Mouse (Mus musculus): ENCODE data around the gene Slc12a7.
"Not testable (repeated sequence)": the region's sequence is repeated elsewhere in the genome, so short reads cannot be mapped to it uniquely, and the experiment has no call there.

Gene Slc12a7

GRCm38 (mm10) chr13:73732742-73733700 is at the start of gene Slc12a7:
TSS of gene Slc12a7 (plus strand) at chr13:73733094.
- H3K27me3 ChIP-seq (ENCODE audit: control insufficient read depth, insufficient read depth, low read length, poor library complexity, severe bottlenecking) = no peaks in the 10 kb centered on the region
- DNase-seq (ENCODE audit: low read depth, low spot score) = peak; percentile 13
- no peaks in the 10 kb centered on the region for H3K36me3 ChIP-seq (ENCODE audit: control insufficient read depth, insufficient read depth, low read length, poor library complexity, severe bottlenecking)

- H3K36me3 ChIP-seq (ENCODE audit: control insufficient read depth, insufficient read depth, low read length, poor library complexity, severe bottlenecking) = no peaks in the 10 kb centered on the region
- DNase-seq (ENCODE audit: low read depth, low spot score) = no peak
- no peaks in the 10 kb centered on the region for H3K27me3 ChIP-seq (ENCODE audit: control insufficient read depth, insufficient read depth, low read length, poor library complexity, severe bottlenecking)
Measured at GRCm38 (mm10) chr13:73683682-73684081, 49.2 kb upstream of the Slc12a7 start.

GRCm38 (mm10) chr13:73684412-73684811 is 48.5 kb upstream of the Slc12a7 start:
- DNase-seq (ENCODE audit: low read depth, low spot score) = no peak
- H3K36me3 ChIP-seq (ENCODE audit: control insufficient read depth, insufficient read depth, low read length, poor library complexity, severe bottlenecking) = no peaks in the 10 kb centered on the region
- H3K27me3 ChIP-seq (ENCODE audit: control insufficient read depth, insufficient read depth, low read length, poor library complexity, severe bottlenecking) = no peaks in the 10 kb centered on the region

- DNase-seq (ENCODE audit: low read depth, low spot score) = no peak
- Histone ChIP-seq H3K27me3 (ENCODE audit: control insufficient read depth, insufficient read depth, low read length, poor library complexity, severe bottlenecking) (no peaks in the 10 kb centered on the region), H3K36me3 (ENCODE audit: control insufficient read depth, insufficient read depth, low read length, poor library complexity, severe bottlenecking) (no peaks in the 10 kb centered on the region)
Measured at GRCm38 (mm10) chr13:73685502-73685901, 47.4 kb upstream of the Slc12a7 start.

GRCm38 (mm10) chr13:73687601-73688000 is 45.3 kb upstream of the Slc12a7 start:
- no peaks in the 10 kb centered on the region for H3K27me3 ChIP-seq (ENCODE audit: control insufficient read depth, insufficient read depth, low read length, poor library complexity, severe bottlenecking)
- no peaks in the 10 kb centered on the region for H3K36me3 ChIP-seq (ENCODE audit: control insufficient read depth, insufficient read depth, low read length, poor library complexity, severe bottlenecking)
- no peak for DNase-seq (ENCODE audit: low read depth, low spot score)

- Histone ChIP-seq H3K36me3 (ENCODE audit: control insufficient read depth, insufficient read depth, low read length, poor library complexity, severe bottlenecking) (no peaks in the 10 kb centered on the region), H3K27me3 (ENCODE audit: control insufficient read depth, insufficient read depth, low read length, poor library complexity, severe bottlenecking) (no peaks in the 10 kb centered on the region)
- no peak for DNase-seq (ENCODE audit: low read depth, low spot score)
Measured at GRCm38 (mm10) chr13:73688934-73689333, 44.0 kb upstream of the Slc12a7 start.

GRCm38 (mm10) chr13:73692249-73692868 is 40.5 kb upstream of the Slc12a7 start:
- DNase-seq (ENCODE audit: low read depth, low spot score) = peak; percentile 66
- Histone ChIP-seq H3K27me3 (ENCODE audit: control insufficient read depth, insufficient read depth, low read length, poor library complexity, severe bottlenecking) (no peaks in the 10 kb centered on the region), H3K36me3 (ENCODE audit: control insufficient read depth, insufficient read depth, low read length, poor library complexity, severe bottlenecking) (no peaks in the 10 kb centered on the region)

GRCm38 (mm10) chr13:73693333-73693732 is 39.6 kb upstream of the Slc12a7 start:
- no peaks in the 10 kb centered on the region for H3K36me3 ChIP-seq (ENCODE audit: control insufficient read depth, insufficient read depth, low read length, poor library complexity, severe bottlenecking)
- H3K27me3 ChIP-seq (ENCODE audit: control insufficient read depth, insufficient read depth, low read length, poor library complexity, severe bottlenecking) = no peaks in the 10 kb centered on the region
- no peak for DNase-seq (ENCODE audit: low read depth, low spot score)

GRCm38 (mm10) chr13:73694972-73695371 is 37.9 kb upstream of the Slc12a7 start:
- no peak for DNase-seq (ENCODE audit: low read depth, low spot score)
- no peaks in the 10 kb centered on the region for H3K27me3 ChIP-seq (ENCODE audit: control insufficient read depth, insufficient read depth, low read length, poor library complexity, severe bottlenecking)
- H3K36me3 ChIP-seq (ENCODE audit: control insufficient read depth, insufficient read depth, low read length, poor library complexity, severe bottlenecking) = no peaks in the 10 kb centered on the region

- no peak for DNase-seq (ENCODE audit: low read depth, low spot score)
- H3K36me3 ChIP-seq (ENCODE audit: control insufficient read depth, insufficient read depth, low read length, poor library complexity, severe bottlenecking) = no peaks in the 10 kb centered on the region
- no peaks in the 10 kb centered on the region for H3K27me3 ChIP-seq (ENCODE audit: control insufficient read depth, insufficient read depth, low read length, poor library complexity, severe bottlenecking)
Measured at GRCm38 (mm10) chr13:73696529-73696928, 36.4 kb upstream of the Slc12a7 start.

- H3K36me3 ChIP-seq (ENCODE audit: control insufficient read depth, insufficient read depth, low read length, poor library complexity, severe bottlenecking) = no peaks in the 10 kb centered on the region
- no peaks in the 10 kb centered on the region for H3K27me3 ChIP-seq (ENCODE audit: control insufficient read depth, insufficient read depth, low read length, poor library complexity, severe bottlenecking)
- DNase-seq (ENCODE audit: low read depth, low spot score) = no peak
Measured at GRCm38 (mm10) chr13:73699714-73700113, 33.2 kb upstream of the Slc12a7 start.

GRCm38 (mm10) chr13:73700554-73700953 is 32.3 kb upstream of the Slc12a7 start:
- Histone ChIP-seq H3K27me3 (ENCODE audit: control insufficient read depth, insufficient read depth, low read length, poor library complexity, severe bottlenecking) (no peaks in the 10 kb centered on the region), H3K36me3 (ENCODE audit: control insufficient read depth, insufficient read depth, low read length, poor library complexity, severe bottlenecking) (no peaks in the 10 kb centered on the region)
- DNase-seq (ENCODE audit: low read depth, low spot score) = no peak

GRCm38 (mm10) chr13:73701161-73701883 is 31.6 kb upstream of the Slc12a7 start:
- no peaks in the 10 kb centered on the region for H3K36me3 ChIP-seq (ENCODE audit: control insufficient read depth, insufficient read depth, low read length, poor library complexity, severe bottlenecking)
- DNase-seq (ENCODE audit: low read depth, low spot score) = no peak
- H3K27me3 ChIP-seq (ENCODE audit: control insufficient read depth, insufficient read depth, low read length, poor library complexity, severe bottlenecking) = no peaks in the 10 kb centered on the region

GRCm38 (mm10) chr13:73702776-73703175 is 30.1 kb upstream of the Slc12a7 start:
- no peaks in the 10 kb centered on the region for H3K36me3 ChIP-seq (ENCODE audit: control insufficient read depth, insufficient read depth, low read length, poor library complexity, severe bottlenecking)
- H3K27me3 ChIP-seq (ENCODE audit: control insufficient read depth, insufficient read depth, low read length, poor library complexity, severe bottlenecking) = no peaks in the 10 kb centered on the region
- peak; percentile 62 for DNase-seq (ENCODE audit: low read depth, low spot score)

- not testable (repeated sequence) for H3K27me3 ChIP-seq (ENCODE audit: control insufficient read depth, insufficient read depth, low read length, poor library complexity, severe bottlenecking); H3K36me3 ChIP-seq (ENCODE audit: control insufficient read depth, insufficient read depth, low read length, poor library complexity, severe bottlenecking); DNase-seq (ENCODE audit: low read depth, low spot score)
Measured at GRCm38 (mm10) chr13:73703486-73703885, 29.4 kb upstream of the Slc12a7 start.
